Mouse (Mus musculus) MEL (cell line): ENCODE results near the gene Sost. TPM values are rescaled to one million over a fixed set of nuclear protein-coding genes. Genes with fewer than 3 reads are reported as not detected.
A peak's percentile ranks its signal among the peaks of the same experiment; 100 is the strongest.

Experiments used
- DNase-seq: peaks from one replicate; pipeline ENCODE4 v3.0.0; 2011; ENCODE audit warnings: low read depth, low spot score
- H3K27ac ChIP-seq: 2 replicates; pipeline ENCODE4 v1.5.1; 2012; ENCODE audit warnings: low read depth, mild to moderate bottlenecking, control low read depth, low read length, moderate library complexity; ENCODE audit not compliant: control insufficient read depth
- H3K27me3 ChIP-seq, 2 experiments: fragments of 150-350 bp in 1 of 2; sonication (generic) in 1 of 2; 2 replicates each; pipeline ENCODE4 v1.6.1; 2012; ENCODE audit warnings: low read length in 2 of 2, mild to moderate bottlenecking in 2 of 2, improper control_type of control experiment in 1 of 2, moderate library complexity in 1 of 2; ENCODE audit not compliant: insufficient read depth in 2 of 2, control insufficient read depth in 1 of 2
- H3K36me3 ChIP-seq, 2 experiments: 2 replicates each; pipeline ENCODE4 v1.6.1; 2012 to 2014; ENCODE audit warnings: low read length in 2 of 2, improper control_type of control experiment in 1 of 2, inconsistent platforms in 1 of 2, mild to moderate bottlenecking in 1 of 2; ENCODE audit not compliant: insufficient read depth in 2 of 2, control insufficient read depth in 1 of 2
- H3K4me1 ChIP-seq, 2 experiments: fragments of 150-350 bp in 1 of 2; sonication (generic) in 1 of 2; 2 replicates each; pipeline ENCODE4 v1.6.1; 2012; ENCODE audit warnings: low read length in 2 of 2, improper control_type of control experiment in 1 of 2, mild to moderate bottlenecking in 1 of 2; ENCODE audit not compliant: insufficient read depth in 2 of 2, control insufficient read depth in 1 of 2
- H3K4me3 ChIP-seq, 2 experiments: fragments of 150-350 bp in 1 of 2; sonication (generic) in 1 of 2; 2 replicates each; pipeline ENCODE4 v1.5.1; 2012; ENCODE audit warnings: low read depth in 2 of 2, low read length in 2 of 2, mild to moderate bottlenecking in 2 of 2, moderate library complexity in 2 of 2, control low read depth in 1 of 2, improper control_type of control experiment in 1 of 2; ENCODE audit not compliant: control insufficient read depth in 1 of 2, insufficient read depth in 1 of 2
- H3K79me2 ChIP-seq: 2 replicates; pipeline ENCODE4 v1.6.1; 2012; ENCODE audit warnings: mild to moderate bottlenecking, low read length, moderate library complexity; ENCODE audit not compliant: control insufficient read depth, poor library complexity, insufficient read depth
- H3K9ac ChIP-seq: 2 replicates; pipeline ENCODE4 v1.6.1; 2012; ENCODE audit warnings: low read depth, mild to moderate bottlenecking, control low read depth, low read length, moderate library complexity; ENCODE audit not compliant: control insufficient read depth, poor library complexity, severe bottlenecking
- H3K9me3 ChIP-seq: fragments of 150-350 bp; sonication (generic); replicated peaks from 2 replicates; pipeline ENCODE4 v1.6.1; 2012; ENCODE audit warnings: mild to moderate bottlenecking, low read length, improper control_type of control experiment, moderate library complexity; ENCODE audit not compliant: insufficient read depth
- CHD1 ChIP-seq: IDR thresholded peaks from 2 replicates; pipeline ENCODE4 v1.6.1; 2012; ENCODE audit warnings: low read depth, mild to moderate bottlenecking, inconsistent platforms, low read length, improper control_type of control experiment
- CHD2 ChIP-seq: IDR thresholded peaks from 2 replicates; pipeline ENCODE4 v1.6.1; 2011; ENCODE audit warnings: low read length, improper control_type of control experiment
- CTCF ChIP-seq, 3 experiments: IDR thresholded peaks in 2 of 3; conservative IDR thresholded peaks in 1 of 3; 2 replicates each; pipeline ENCODE4 v1.5.1; 2011 to 2012; ENCODE audit warnings: low read length in 3 of 3, low read depth in 2 of 3, mild to moderate bottlenecking in 2 of 3, improper control_type of control experiment in 1 of 3, inconsistent platforms in 1 of 3, mixed read lengths in 1 of 3, moderate library complexity in 1 of 3; ENCODE audit not compliant: control insufficient read depth in 1 of 3, insufficient read depth in 1 of 3, poor library complexity in 1 of 3, severe bottlenecking in 1 of 3
- EP300 ChIP-seq, 2 experiments: IDR thresholded peaks; 2 replicates each; pipeline ENCODE4 v1.6.1; 2011; ENCODE audit warnings: improper control_type of control experiment in 2 of 2, low read length in 2 of 2, low read depth in 1 of 2, mild to moderate bottlenecking in 1 of 2
- MAX ChIP-seq: IDR thresholded peaks from 2 replicates; pipeline ENCODE4 v1.6.1; 2011; ENCODE audit warnings: low read length, improper control_type of control experiment
- MEF2A ChIP-seq: IDR thresholded peaks from 2 replicates; pipeline ENCODE4 v1.6.1; 2014; ENCODE audit warnings: low read depth, mild to moderate bottlenecking, inconsistent platforms, low read length, improper control_type of control experiment; ENCODE audit not compliant: poor library complexity, insufficient replicate concordance, severe bottlenecking; ENCODE audit errors: extremely low read depth
- MXI1 ChIP-seq: IDR thresholded peaks from 2 replicates; pipeline ENCODE4 v1.6.1; 2011; ENCODE audit warnings: mild to moderate bottlenecking, low read depth, low read length, improper control_type of control experiment
- MYC ChIP-seq: IDR thresholded peaks from 2 replicates; pipeline ENCODE4 v1.6.1; 2011; ENCODE audit warnings: low read depth, mild to moderate bottlenecking, low read length, improper control_type of control experiment, moderate library complexity
- NELFE ChIP-seq: IDR thresholded peaks from 2 replicates; pipeline ENCODE4 v1.6.1; 2011; ENCODE audit warnings: low read depth, low read length, improper control_type of control experiment
- POLR2AphosphoS2 ChIP-seq: IDR thresholded peaks from 2 replicates; pipeline ENCODE4 v1.6.1; 2011; ENCODE audit warnings: low read length, improper control_type of control experiment
- RCOR1 ChIP-seq: IDR thresholded peaks from 2 replicates; pipeline ENCODE4 v1.6.1; 2012; ENCODE audit warnings: low read depth, mild to moderate bottlenecking, inconsistent platforms, low read length, improper control_type of control experiment
- SIN3A ChIP-seq: IDR thresholded peaks from 2 replicates; pipeline ENCODE4 v1.6.1; 2012; ENCODE audit warnings: low read length, improper control_type of control experiment, inconsistent platforms
- SMC3 ChIP-seq: IDR thresholded peaks from 2 replicates; pipeline ENCODE4 v1.6.1; 2011; ENCODE audit warnings: low read depth, low read length, improper control_type of control experiment
- USF2 ChIP-seq, 2 experiments: IDR thresholded peaks; 2 replicates each; pipeline ENCODE4 v1.6.1; 2011 to 2012; ENCODE audit warnings: improper control_type of control experiment in 2 of 2, low read length in 2 of 2, borderline replicate concordance in 1 of 2, inconsistent platforms in 1 of 2, low read depth in 1 of 2, mild to moderate bottlenecking in 1 of 2; ENCODE audit not compliant: insufficient read depth in 1 of 2
- ZC3H11A ChIP-seq: IDR thresholded peaks from 2 replicates; pipeline ENCODE4 v1.6.1; 2012; ENCODE audit warnings: low read depth, mild to moderate bottlenecking, inconsistent platforms, low read length, improper control_type of control experiment
- ZMIZ1 ChIP-seq: IDR thresholded peaks from 2 replicates; pipeline ENCODE4 v1.6.1; 2012; ENCODE audit warnings: low read depth, mild to moderate bottlenecking, inconsistent platforms, low read length, improper control_type of control experiment, moderate library complexity
- polyA plus RNA-seq, 2 experiments: library from polyadenylated mRNA; stranded (reverse) in 1 of 2; unstranded in 1 of 2; fragments of >175 nt in 1 of 2; fragments of >200 nt in 1 of 2; gene quantifications; 2 replicates each; pipeline versions ENCODE4 v1.2.1 to v1.2.4; 2012; ENCODE audit warnings: low replicate concordance in 2 of 2, low read depth in 1 of 2; ENCODE audit not compliant: insufficient read length in 2 of 2, insufficient read depth in 1 of 2, missing spikeins in 1 of 2
- total RNA-seq: library from RNA; depleted of rRNA; stranded (reverse); fragments of 300-350 nt; gene quantifications from 2 replicates; pipeline ENCODE4 v1.2.3, GENCODE M21; 2012

Sost gene
- total and polyA plus RNA-seq, 3 experiments, result not detected

- no peak overlapping the region for H3K27ac ChIP-seq
- no peak for TF ChIP-seq NELFE
- peak; percentile 6 to 44 (median 18); a peak in 3 of 6 replicates for TF ChIP-seq CTCF (IDR thresholded peaks at IDR 0.05 in 2 of 3, conservative IDR thresholded peaks at IDR 0.05 in 1 of 3; ENCODE audit: control insufficient read depth in 1 of 3, insufficient read depth in 1 of 3, low read depth in 2 of 3, low read length in 3 of 3, poor library complexity in 1 of 3, severe bottlenecking in 1 of 3)
- no peaks in the 10 kb centered on the region for H3K4me1 ChIP-seq
- H3K4me3 ChIP-seq, result no peak overlapping the region
- 0 out of 4 replicates have a peak, but pooled peaks cover 0 to 3% of the 10 kb centered on the region in 2 experiments for H3K27me3 ChIP-seq
- no peak for DNase-seq
- H3K9ac ChIP-seq, result no peak overlapping the region
- H3K79me2 ChIP-seq, result no peaks in the 10 kb centered on the region
- H3K36me3 ChIP-seq, result no peaks in the 10 kb centered on the region
- H3K9me3 ChIP-seq, result no peaks in the 10 kb centered on the region
Observed at GRCm38 (mm10) chr11:101924441-101924976, 42.3 kb downstream of the Sost start.

- Histone ChIP-seq H3K9me3 (no peaks in the 10 kb centered on the region), H3K4me3 (no peak overlapping the region), H3K27me3 (0 out of 4 replicates have a peak, but pooled peaks cover 0 to 3% of the 10 kb centered on the region in 2 experiments), H3K79me2 (no peaks in the 10 kb centered on the region), H3K9ac (no peak overlapping the region), H3K36me3 (no peaks in the 10 kb centered on the region), H3K4me1 (no peaks in the 10 kb centered on the region), H3K27ac (no peak overlapping the region)
- DNase-seq, result no peak
- no peak for TF ChIP-seq MXI1
- no peak for TF ChIP-seq POLR2AphosphoS2
- no peak for TF ChIP-seq EP300 (IDR thresholded peaks at IDR 0.05; ENCODE audit: low read depth in 1 of 2, low read length in 2 of 2)
- TF ChIP-seq ZC3H11A, result no peak
- TF ChIP-seq SMC3, result no peak
- TF ChIP-seq USF2 (IDR thresholded peaks at IDR 0.05; ENCODE audit: borderline replicate concordance in 1 of 2, insufficient read depth in 1 of 2, low read depth in 1 of 2, low read length in 2 of 2), result no peak
- TF ChIP-seq ZMIZ1, result no peak
- TF ChIP-seq CHD2, result no peak
- no peak for TF ChIP-seq MYC
- no peak for TF ChIP-seq SIN3A
- TF ChIP-seq MAX, result no peak
- TF ChIP-seq MEF2A, result no peak
- TF ChIP-seq CHD1, result no peak
- no peak for TF ChIP-seq RCOR1
Observed at GRCm38 (mm10) chr11:101923988-101924387, 42.8 kb downstream of the Sost start.
